Mouse (Mus musculus): Measurements from ENCODE around the gene Nr4a1. TPM values are rescaled to one million over a fixed set of nuclear protein-coding genes. Genes with fewer than 3 reads are reported as not detected.

Gene Nr4a1
- total RNA-seq (2021): 1 to 10 TPM; 5.5 to 6.3 TPM

- DNase-seq (ENCODE audit: low spot score): peak; percentile 86
- intact Hi-C loops (cut with DNase I): no loop called here
Measured at GRCm38 (mm10) chr15:101253886-101254795, at the start of gene Nr4a1. Gene Nr4a1 (plus strand): TSS chr15:101254269.

GRCm38 (mm10) chr15:101204781-101205180, 49.3 kb upstream of the Nr4a1 start:
- intact Hi-C loops (cut with DNase I): no loop called here
- no peak for DNase-seq (ENCODE audit: low spot score)

DNA sequence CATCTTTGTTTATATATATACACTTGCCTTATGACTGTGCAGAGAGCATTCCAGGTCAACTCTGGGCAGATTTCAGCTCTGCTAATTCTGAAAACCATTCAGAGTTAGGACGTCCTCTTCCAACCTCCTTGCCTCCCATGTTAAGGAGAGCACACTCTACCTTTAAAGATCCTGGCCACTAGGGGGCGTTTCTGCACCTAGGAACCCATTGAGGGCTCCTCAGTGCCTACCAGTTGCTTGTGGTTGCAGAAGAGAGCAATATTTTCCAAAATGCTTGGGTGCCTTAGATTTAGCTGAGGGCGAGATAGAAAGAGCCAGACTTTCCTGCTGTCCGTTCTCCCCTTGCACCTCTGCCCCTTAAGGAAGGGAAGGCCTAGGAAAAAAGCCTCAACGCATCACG, 43.8 kb upstream of the Nr4a1 start:
- intact Hi-C loops (cut with DNase I): no loop called here
- no peak for DNase-seq (ENCODE audit: low spot score)

GRCm38 (mm10) chr15:101210998-101211613, 43.0 kb upstream of the Nr4a1 start:
- intact Hi-C loops (cut with DNase I): no loop called here
- DNase-seq (ENCODE audit: low spot score): no peak

- no peak for DNase-seq (ENCODE audit: low spot score)
- intact Hi-C loops (cut with DNase I): no loop called here
Measured at GRCm38 (mm10) chr15:101212435-101212834, 41.6 kb upstream of the Nr4a1 start.

- intact Hi-C loops (cut with DNase I): no loop called here
- DNase-seq (ENCODE audit: low spot score): no peak
Measured at GRCm38 (mm10) chr15:101215136-101215535, 38.9 kb upstream of the Nr4a1 start.

DNA sequence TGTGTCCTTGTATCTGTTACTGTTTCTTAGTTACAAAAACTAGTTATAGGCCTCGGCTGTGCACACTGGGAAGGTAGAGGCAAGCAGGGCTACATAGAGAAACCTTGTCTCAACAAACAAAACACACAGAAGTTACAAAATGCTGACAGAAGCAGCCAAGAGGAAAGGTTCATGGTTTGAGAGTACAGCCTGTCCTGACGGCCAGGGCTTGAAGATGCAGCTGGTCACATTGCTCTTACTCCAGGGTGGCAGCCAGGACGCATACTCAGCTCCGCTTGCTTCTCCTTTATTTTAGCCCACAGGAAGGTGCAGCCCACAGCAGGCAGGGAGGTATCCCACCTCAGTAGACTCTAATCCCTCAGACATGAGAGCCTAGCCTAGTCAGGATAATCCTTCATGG, 38.0 kb upstream of the Nr4a1 start:
- no peak for DNase-seq (ENCODE audit: low spot score)
- intact Hi-C loops (cut with DNase I): no loop called here

DNA sequence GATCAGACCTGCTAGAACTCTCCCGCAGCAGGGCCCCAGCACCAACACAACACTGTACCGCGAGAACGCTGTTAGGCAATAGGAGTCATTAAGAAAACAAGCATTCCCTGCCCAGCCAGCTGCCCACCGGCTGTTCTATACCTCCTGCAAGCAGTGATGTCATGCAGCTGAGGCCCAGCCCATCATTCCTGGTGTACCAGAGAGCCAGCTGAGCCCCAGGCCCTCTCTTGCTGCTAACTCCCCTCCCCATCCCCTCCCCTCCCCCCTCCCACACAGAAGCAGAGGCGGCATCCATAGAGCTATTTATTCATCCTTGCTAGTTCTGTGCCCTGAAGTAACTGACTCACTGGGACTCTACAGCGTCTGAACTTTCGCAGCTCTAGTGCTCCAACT, 33.2 kb upstream of the Nr4a1 start:
- intact Hi-C loops (cut with DNase I): loop anchor here (1.0 to 5.0 kb wide), 3 partner anchors 16 to 96 kb away; partner anchors contain the start of gene Atg101
- DNase-seq (ENCODE audit: low spot score): no peak

GRCm38 (mm10) chr15:101221298-101222104, 32.6 kb upstream of the Nr4a1 start:
- intact Hi-C loops (cut with DNase I): loop anchor here (1.0 to 5.0 kb wide), 3 partner anchors 16 to 96 kb away; partner anchors contain the start of gene Atg101
- DNase-seq (ENCODE audit: low spot score): peak; percentile 70

DNA sequence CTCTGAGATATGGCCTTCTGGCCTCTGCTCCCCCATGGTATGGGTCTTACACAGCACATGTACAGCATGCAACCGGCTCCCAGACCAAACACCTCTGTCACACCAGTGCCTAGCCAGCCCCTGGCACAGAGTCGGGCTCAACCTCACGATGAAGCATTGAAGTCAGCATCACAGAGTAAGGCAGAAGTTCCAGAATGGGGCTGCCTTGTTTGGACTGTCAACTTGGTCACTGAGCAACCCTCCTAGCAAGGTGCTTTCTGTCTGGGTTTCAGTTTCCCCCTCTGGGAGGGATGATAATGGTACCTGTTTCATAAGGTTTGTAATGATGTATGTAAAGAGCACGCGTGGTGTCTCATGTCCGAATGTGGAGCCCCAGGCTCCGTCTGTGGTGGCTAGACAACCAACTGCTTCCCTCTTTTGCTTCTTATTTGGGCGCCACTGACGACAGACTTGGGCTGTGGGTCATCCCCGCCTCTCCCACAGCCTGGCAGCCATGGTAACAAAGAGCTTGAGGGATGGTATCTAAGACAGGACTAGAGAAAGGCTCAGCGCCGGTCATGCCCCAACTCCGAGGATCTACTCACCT, 31.1 kb upstream of the Nr4a1 start:
- no peak for DNase-seq (ENCODE audit: low spot score)
- intact Hi-C loops (cut with DNase I): loop anchor here (5.0 kb wide), 2 partner anchors 59 to 94 kb away; partner anchors contain the start of gene Atg101

DNA sequence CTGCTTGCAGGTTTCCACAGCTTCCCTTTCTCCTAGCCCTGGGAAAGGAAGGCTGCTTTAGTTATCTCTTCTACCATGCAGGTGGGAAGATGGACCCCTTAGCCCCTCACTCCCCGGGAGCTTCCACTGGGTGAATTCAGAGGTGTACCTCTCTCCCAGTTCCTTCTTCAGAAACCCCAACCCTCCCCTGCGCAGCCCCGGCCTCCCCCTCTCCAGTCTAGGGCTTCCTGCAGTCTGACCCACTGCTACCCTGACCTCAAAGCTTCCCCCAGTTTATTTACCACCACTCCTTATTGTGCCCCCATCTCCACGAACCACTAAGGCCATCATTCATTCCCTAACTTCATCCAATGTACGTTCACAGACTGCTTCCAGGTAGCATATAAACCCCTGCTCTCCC, 30.5 kb upstream of the Nr4a1 start:
- intact Hi-C loops (cut with DNase I): loop anchor here (5.0 kb wide), 2 partner anchors 59 to 94 kb away; partner anchors contain the start of gene Atg101
- no peak for DNase-seq (ENCODE audit: low spot score)

- peak; percentile 92 for DNase-seq (ENCODE audit: low spot score)
- intact Hi-C loops (cut with DNase I): loop anchor here (5.0 kb wide), 2 partner anchors 58 to 93 kb away; partner anchors contain the start of gene Atg101
Measured at GRCm38 (mm10) chr15:101224006-101224906, 29.8 kb upstream of the Nr4a1 start, which contains the start of gene Grasp. Gene Grasp (plus strand): TSS chr15:101224188.

DNA sequence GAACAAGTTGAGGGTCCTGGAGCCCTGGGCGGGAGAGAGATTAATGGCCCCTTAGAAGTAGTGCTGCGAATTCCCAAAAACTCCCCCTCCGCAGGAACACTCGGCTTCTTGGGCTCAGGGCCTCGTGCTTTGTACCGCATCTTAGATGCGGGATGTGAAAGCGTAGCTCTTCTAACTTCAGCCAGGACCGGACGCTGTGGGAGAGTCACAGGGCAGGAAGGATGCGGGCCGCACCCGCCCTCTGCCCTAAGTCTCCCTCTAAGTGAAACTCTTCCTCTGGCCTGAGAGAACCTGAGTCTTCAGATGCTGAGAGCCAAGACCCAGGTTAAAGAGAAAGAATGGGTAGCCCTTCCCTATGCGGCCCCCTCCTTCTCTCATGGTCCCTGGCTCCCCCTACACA, 29.1 kb upstream of the Nr4a1 start:
- no peak for DNase-seq (ENCODE audit: low spot score)
- intact Hi-C loops (cut with DNase I): loop anchor here (5.0 kb wide), 2 partner anchors 57 to 92 kb away; partner anchors contain the start of gene Atg101

GRCm38 (mm10) chr15:101227971-101228370, 26.1 kb upstream of the Nr4a1 start:
- intact Hi-C loops (cut with DNase I): no loop called here
- DNase-seq (ENCODE audit: low spot score): peak; percentile 83

DNA sequence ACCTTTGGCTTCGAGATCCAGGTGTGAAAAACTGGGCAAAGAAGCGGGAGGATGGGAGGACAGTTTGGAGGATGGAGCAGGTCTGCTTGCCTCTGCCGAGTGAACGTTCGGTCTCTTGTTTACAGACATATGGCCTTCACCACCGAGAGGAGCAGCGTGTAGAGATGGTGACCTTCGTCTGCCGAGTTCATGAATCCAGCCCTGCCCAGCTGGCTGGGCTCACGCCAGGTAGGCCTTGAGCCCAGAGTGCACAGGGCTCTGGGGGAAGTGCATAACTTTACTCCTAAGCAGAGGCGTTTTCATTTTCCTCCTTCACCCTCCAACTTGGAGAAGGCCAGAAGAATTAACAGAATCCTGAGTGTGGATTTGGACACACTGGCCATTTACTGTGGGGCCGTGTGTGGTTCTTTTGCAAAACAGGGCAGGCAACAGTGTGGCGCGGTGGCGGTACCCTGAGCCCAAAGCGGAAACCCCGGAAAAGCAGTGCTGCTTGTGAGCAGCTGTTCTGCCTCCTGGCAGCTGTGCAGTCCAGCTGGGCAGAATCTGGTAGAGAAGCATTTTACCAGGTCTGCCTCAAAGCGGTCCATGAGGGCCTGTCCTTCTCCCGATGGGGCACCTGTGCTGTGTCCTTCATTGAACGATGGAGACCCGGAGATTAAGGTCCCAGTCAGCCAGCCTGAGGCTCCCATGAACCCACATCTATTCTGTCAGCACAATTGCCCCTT, 25.0 kb upstream of the Nr4a1 start:
- intact Hi-C loops (cut with DNase I): no loop called here

DNA sequence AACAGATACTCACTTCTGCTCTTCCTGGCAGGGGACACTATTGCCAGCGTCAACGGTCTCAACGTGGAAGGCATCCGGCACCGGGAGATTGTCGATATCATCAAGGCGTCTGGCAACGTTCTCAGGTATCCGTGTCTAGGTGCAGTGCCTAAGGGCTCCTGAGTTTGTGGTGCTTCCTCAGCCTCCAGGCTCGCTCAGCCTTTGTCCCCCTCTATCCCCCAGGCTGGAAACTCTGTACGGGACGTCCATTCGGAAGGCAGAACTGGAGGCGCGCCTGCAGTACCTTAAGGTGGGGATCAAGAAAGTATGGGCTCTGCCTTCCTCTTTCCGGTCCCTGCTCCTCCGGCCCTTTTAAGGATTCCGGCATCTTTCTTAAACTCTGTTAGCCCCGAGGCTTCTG, 23.6 kb upstream of the Nr4a1 start:
- intact Hi-C loops (cut with DNase I): no loop called here
- no peak for DNase-seq (ENCODE audit: low spot score)

More for the DNA sequence above, 25.0 kb upstream of the Nr4a1 start:
- no peak for DNase-seq (ENCODE audit: low spot score)

- intact Hi-C loops (cut with DNase I): no loop called here
- no peak for DNase-seq (ENCODE audit: low spot score)
Measured at GRCm38 (mm10) chr15:101230995-101231647, 22.9 kb upstream of the Nr4a1 start.
